Mouse (Mus musculus) erythroblast, embryonic 14.5 days (primary cell): ENCODE results near the gene Pdzd7.

Experiments
- GATA1 ChIP-seq: IDR thresholded peaks from 2 replicates; pipeline ENCODE4 v1.6.1; 2012; ENCODE audit warnings: low read length, inconsistent platforms, mixed read lengths
- TAL1 ChIP-seq: IDR thresholded peaks from 3 replicates; pipeline ENCODE4 v1.6.1; 2012; ENCODE audit warnings: low read length, inconsistent platforms, mixed read lengths

- TF ChIP-seq GATA1 (no peak), TAL1 (no peak)
Observed at GRCm38 (mm10) chr19:44987851-44988250, 57.7 kb downstream of the Pdzd7 start.
